In the genomic region with DNA sequence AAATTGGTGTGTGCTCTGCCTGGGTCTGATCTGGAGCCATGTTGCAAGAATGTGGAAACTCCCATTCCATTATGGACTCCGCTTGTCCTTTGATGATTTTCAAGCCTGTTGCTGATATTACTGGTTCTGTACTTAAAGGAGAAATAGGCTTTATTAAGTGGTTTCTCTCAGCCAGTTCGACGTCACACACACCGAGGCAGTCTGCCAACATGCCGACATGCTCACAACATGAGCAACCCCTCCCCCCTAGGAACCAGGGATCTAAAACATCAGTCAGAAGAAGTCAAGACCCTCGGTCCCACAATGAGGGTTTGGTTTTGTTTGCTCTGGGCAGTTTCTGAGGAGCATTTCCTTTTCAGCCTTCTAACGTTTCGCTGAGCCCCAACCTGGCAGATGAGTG, we compare ENCODE assay signal across 15 mouse cellular contexts. TPM values are rescaled to one million over a fixed set of nuclear protein-coding genes. Genes with fewer than 3 reads are reported as not detected.
DNase-seq lines count a peak whose midpoint lies in the region; ATAC-seq lines count a peak whose summit lies in the region.
"Had no signal": no experiment of that assay in that cellular context is flagged by ENCODE, and none has a peak within 500 bp of the region (broad histone marks: within the 10 kb centered on the region; RNA-seq: fewer than 3 reads in every experiment).

No protein-coding gene starts in this region.

- 37% methylated on average over 8 of the region's 8 CpGs for WGBS in forebrain, embryonic 14.5 days
- 67% methylated on average over 8 of the region's 8 CpGs for WGBS in forebrain, embryonic 11.5 days

- peaks cover 3% of the 10 kb centered on the region; the same call in 1 of the 2 replicates for H3K4me1 ChIP-seq in forebrain, embryonic 14.5 days (ENCODE audit: control insufficient read depth, insufficient read depth, low read length)
- H3K4me1 ChIP-seq in forebrain, embryonic 11.5 days (replicated peaks; ENCODE audit: control insufficient read depth, insufficient read depth, low read length): peaks cover 3% of the 10 kb centered on the region; the same call in 1 of the 2 replicates
- H3K4me1 ChIP-seq: liver, embryonic 15.5 days had no signal

- no peak overlapping the region for H3K4me3 ChIP-seq in forebrain, embryonic 14.5 days (ENCODE audit: low read depth, low read length)
- H3K4me3 ChIP-seq in forebrain, embryonic 11.5 days (ENCODE audit: low read depth, low read length): no peak overlapping the region
- H3K4me3 ChIP-seq: forebrain, embryonic 13.5 days; liver, embryonic 15.5 days had no signal

- no peaks in the 10 kb centered on the region for H3K9me3 ChIP-seq in forebrain, embryonic 14.5 days (replicated peaks; ENCODE audit: control insufficient read depth, low read length)
- H3K9me3 ChIP-seq in forebrain, embryonic 11.5 days (ENCODE audit: control insufficient read depth, low read length): no peaks in the 10 kb centered on the region
- H3K9me3 ChIP-seq: forebrain, embryonic 13.5 days; G1E; liver, embryonic 15.5 days had no signal

- H3K9ac ChIP-seq in forebrain, embryonic 14.5 days (ENCODE audit: low read length): no peak overlapping the region
- no peak overlapping the region for H3K9ac ChIP-seq in forebrain, embryonic 11.5 days (ENCODE audit: low read length)
- H3K9ac ChIP-seq: forebrain, embryonic 13.5 days; liver, embryonic 15.5 days had no signal

- H3K27me3 ChIP-seq in forebrain, embryonic 14.5 days (replicated peaks; ENCODE audit: control insufficient read depth, insufficient read depth, low read length): no peaks in the 10 kb centered on the region
- H3K27me3 ChIP-seq in forebrain, embryonic 11.5 days (ENCODE audit: control insufficient read depth, insufficient read depth, low read length): no peaks in the 10 kb centered on the region
- H3K27me3 ChIP-seq: forebrain, embryonic 13.5 days; liver, embryonic 15.5 days had no signal

- H3K36me3 ChIP-seq in forebrain, embryonic 14.5 days (ENCODE audit: control insufficient read depth, insufficient read depth, low read length): 0 out of 2 replicates have a peak, but pooled peaks cover 4% of the 10 kb centered on the region
- H3K36me3 ChIP-seq in forebrain, embryonic 11.5 days (ENCODE audit: control insufficient read depth, insufficient read depth, low read length): no peaks in the 10 kb centered on the region; the same call in 1 of the 2 replicates

- H3K27ac ChIP-seq in forebrain, embryonic 14.5 days (ENCODE audit: low read depth, low read length): no peak overlapping the region
- no peak overlapping the region for H3K27ac ChIP-seq in forebrain, embryonic 11.5 days (ENCODE audit: low read depth, low read length)
- H3K27ac ChIP-seq: forebrain, embryonic 13.5 days; liver, embryonic 15.5 days had no signal

- no peak for ATAC-seq in forebrain, embryonic 14.5 days
- ATAC-seq in forebrain, embryonic 11.5 days (replicated peaks; ENCODE audit: low FRiP score): no peak
- ATAC-seq: forebrain, embryonic 13.5 days; midbrain, embryonic 16.5 days had no signal

- no peak overlapping the region for H3K4me2 ChIP-seq in forebrain, embryonic 14.5 days (ENCODE audit: low read length)
- H3K4me2 ChIP-seq in forebrain, embryonic 11.5 days (ENCODE audit: low read depth, low read length, severe bottlenecking): no peak overlapping the region
- H3K4me2 ChIP-seq: forebrain, embryonic 13.5 days; liver, embryonic 15.5 days had no signal

- DNase-seq in forebrain, embryonic 14.5 days (ENCODE audit: low spot score): peak; percentile 60
- no peak for DNase-seq in forebrain, embryonic 11.5 days (ENCODE audit: low spot score)
- DNase-seq in kidney, postnatal 10 days: peak; percentile 60
- DNase-seq in kidney, adult 11 months: no peak
- DNase-seq in adipocyte (ENCODE audit: low spot score): peak; percentile 59
- DNase-seq in heart, postnatal 4 days: peak; percentile 64
- DNase-seq in adrenal gland, postnatal 10 days: no peak
- DNase-seq in thymus, postnatal 25 days: no peak
- DNase-seq: kidney, adult 9 months; thymus, adult 18-20 months had no signal

RNA-seq across cellular contexts. Expression of gene Adcy5, which starts 45.5 kb away (rescaled TPM):
- polyA plus RNA-seq in forebrain, embryonic 14.5 days (2014; fragmentation: Nextera tagmentation; extraction: Ambion mirVana): 4.4 and 5.4 TPM in 2 replicates
- polyA plus RNA-seq in forebrain, embryonic 11.5 days (2014; fragmentation: Nextera tagmentation; extraction: Ambion mirVana): 1.8 and 2.1 TPM in 2 replicates
- total RNA-seq in heart, postnatal 4 days (2021): 10 to 100 TPM; 65.2 to 65.7 TPM
- total RNA-seq in adrenal gland, postnatal 10 days (2021): 1 to 10 TPM; 6.6 to 9.0 TPM
- total RNA-seq: hematopoietic stem cell, adult 5-6 weeks had no signal
- polyA plus RNA-seq: G1E had no signal

Comparison
In these comparisons a context has a peak if more than half of its experiments do, and no peak if none do; other contexts are left out.
1. DNase-seq: peak in forebrain, embryonic 14.5 days (single experiment), kidney, postnatal 10 days (single experiment), adipocyte (single experiment) and heart, postnatal 4 days (single experiment); none in forebrain, embryonic 11.5 days (single experiment), kidney, adult 11 months (single experiment), adrenal gland, postnatal 10 days (single experiment) and thymus, postnatal 25 days (single experiment).
2. RNA of gene Adcy5, which starts 45.5 kb away (total RNA-seq): 65.2 to 65.7 TPM in heart, postnatal 4 days; 6.6 to 9.0 TPM in adrenal gland, postnatal 10 days; every median in the first group is over 4 times any median in the second.